Mouse (Mus musculus): ENCODE data around the gene D1Ertd622e.

Gene D1Ertd622e

GRCm38 (mm10) chr1:97661406-97662241 lies at the start of gene D1Ertd622e:
Gene D1Ertd622e, minus strand, starts transcription at chr1:97662074.
- peak; percentile 75 to 78 for DNase-seq (ENCODE audit: low spot score in 2 of 2)

GRCm38 (mm10) chr1:97710520-97710919 lies 48.6 kb upstream of the D1Ertd622e start:
- no peak for DNase-seq (ENCODE audit: low spot score in 2 of 2)

- DNase-seq (ENCODE audit: low spot score in 2 of 2) = no peak
Observed at GRCm38 (mm10) chr1:97705389-97705788, 43.5 kb upstream of the D1Ertd622e start.

GRCm38 (mm10) chr1:97704646-97705045 lies 42.8 kb upstream of the D1Ertd622e start:
- no peak for DNase-seq (ENCODE audit: low spot score in 2 of 2)

GRCm38 (mm10) chr1:97698956-97699570 lies 37.2 kb upstream of the D1Ertd622e start:
- DNase-seq (ENCODE audit: low spot score in 2 of 2) = no peak

DNA sequence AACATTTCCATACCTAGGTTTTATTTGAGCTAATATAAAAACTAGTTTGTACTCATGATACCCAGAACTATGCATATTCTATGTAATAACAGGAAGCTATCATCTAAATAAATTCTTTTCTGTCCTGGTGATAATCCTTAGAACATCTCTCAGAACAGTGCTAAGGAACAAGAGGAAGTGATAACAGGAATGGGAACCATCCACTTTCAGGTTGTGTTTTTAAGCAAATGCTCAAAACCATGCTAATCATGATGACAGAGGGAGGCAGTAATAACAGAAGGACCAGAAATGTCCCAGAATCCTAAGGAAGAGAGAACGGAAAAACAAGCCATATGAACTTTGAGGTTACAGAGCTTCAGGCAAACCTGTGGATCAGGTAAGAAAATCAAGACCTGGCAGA lies 35.4 kb upstream of the D1Ertd622e start:
- no peak for DNase-seq (ENCODE audit: low spot score in 2 of 2)

GRCm38 (mm10) chr1:97693825-97694224 lies 32.0 kb upstream of the D1Ertd622e start:
- no peak for DNase-seq (ENCODE audit: low spot score in 2 of 2)

DNA sequence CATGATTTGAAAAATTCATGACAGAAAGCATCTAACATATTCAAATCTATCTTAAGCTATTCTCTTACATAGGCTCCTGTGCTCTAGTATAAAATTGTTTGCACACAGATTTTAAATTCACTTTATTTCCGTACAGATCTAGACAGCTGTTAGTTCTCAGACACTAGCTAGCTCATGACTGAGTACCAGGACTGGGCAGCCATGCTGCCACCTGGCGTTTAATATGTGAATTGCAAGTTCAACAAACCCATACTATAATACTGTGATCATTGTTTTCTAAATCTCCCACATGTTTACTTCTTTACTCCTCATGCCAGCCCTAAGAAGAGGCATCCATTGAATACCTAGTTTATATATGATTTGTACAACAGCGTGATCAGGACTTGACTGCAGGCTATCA lies 26.9 kb upstream of the D1Ertd622e start:
- DNase-seq (ENCODE audit: low spot score in 2 of 2) = peak in 1 of 2 experiments; percentile 26

- no peak for DNase-seq (ENCODE audit: low spot score in 2 of 2)
Observed at GRCm38 (mm10) chr1:97676526-97677177, 14.8 kb upstream of the D1Ertd622e start.

DNA sequence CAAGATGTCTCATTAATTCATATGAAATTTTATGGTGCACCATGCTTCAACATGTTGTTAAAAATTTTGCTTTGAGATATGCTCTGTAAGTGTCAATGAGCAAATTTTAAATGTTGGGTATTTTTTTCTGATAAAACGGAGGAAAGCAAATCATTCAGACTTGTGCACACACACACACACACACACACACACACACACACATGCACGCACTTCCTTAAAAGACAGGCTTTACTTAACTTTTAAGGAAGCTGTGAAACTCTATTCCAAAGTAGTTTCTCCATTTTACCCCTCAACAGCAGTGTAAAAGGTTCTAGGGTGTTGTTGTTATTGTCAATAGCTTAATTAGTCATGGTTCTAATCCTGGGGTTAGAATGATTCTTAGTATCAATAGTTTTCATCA lies 14.2 kb upstream of the D1Ertd622e start:
- DNase-seq (ENCODE audit: low spot score in 2 of 2) = no peak

DNA sequence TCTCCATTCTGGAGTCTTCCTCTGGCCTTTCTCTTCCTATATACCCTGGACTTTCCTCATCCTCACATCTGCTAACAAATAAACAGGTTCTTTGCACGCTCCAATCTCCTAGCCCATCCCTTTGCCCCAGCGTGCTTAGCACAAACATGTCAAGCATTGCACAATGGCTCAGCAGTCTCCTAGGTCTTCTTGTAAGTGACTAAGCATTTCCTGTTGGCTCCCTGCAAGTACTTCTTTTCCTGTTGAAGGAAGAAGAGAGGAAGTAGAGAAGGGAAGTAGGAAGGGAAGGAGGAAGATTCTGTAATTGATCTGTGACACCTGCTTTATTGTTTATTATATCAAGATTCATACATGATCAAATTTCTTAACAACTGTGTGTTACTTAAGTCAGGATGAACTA lies 11.0 kb upstream of the D1Ertd622e start:
- DNase-seq (ENCODE audit: low spot score in 2 of 2) = peak in 1 of 2 experiments; percentile 28

DNA sequence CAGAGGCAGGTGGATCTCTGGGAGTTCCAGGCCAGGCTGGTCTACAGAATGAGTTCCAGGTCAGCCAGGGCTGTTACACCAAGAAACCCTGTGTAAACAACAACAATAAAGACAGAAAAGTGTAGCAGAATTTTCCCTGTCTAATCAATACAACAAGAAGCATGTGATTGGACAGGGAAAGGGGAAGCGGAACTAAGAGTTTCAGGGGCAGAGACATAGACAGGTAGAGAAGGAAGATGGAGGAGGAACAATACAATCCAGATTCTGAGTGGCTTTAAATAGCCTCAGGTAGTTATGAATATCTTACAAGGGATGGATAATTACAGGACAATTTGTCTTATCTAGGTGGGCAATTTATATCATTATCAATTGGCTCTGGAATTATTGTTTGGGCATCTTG lies 5.4 kb upstream of the D1Ertd622e start:
- no peak for DNase-seq (ENCODE audit: low spot score in 2 of 2)

DNA sequence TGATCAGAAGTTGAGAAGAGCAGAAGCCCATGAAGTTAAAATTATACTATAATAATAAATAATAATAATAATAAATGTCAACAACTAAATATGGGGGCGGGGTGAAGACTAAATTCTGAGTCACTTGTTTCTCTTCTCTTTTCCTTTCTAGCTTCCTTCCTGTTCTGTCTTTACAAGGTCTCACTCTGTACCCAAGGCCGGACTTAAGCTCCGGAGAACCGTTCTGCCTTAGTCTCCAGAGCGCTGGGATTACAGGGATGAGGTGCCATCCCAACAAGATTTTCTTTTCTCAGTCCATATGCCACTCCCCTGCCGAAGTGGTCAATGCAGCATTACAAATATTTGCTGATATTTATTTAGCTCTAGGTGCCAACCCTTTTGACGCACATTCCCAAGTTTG lies 450 bp upstream of the D1Ertd622e start:
- DNase-seq (ENCODE audit: low spot score in 2 of 2) = no peak

DNA sequence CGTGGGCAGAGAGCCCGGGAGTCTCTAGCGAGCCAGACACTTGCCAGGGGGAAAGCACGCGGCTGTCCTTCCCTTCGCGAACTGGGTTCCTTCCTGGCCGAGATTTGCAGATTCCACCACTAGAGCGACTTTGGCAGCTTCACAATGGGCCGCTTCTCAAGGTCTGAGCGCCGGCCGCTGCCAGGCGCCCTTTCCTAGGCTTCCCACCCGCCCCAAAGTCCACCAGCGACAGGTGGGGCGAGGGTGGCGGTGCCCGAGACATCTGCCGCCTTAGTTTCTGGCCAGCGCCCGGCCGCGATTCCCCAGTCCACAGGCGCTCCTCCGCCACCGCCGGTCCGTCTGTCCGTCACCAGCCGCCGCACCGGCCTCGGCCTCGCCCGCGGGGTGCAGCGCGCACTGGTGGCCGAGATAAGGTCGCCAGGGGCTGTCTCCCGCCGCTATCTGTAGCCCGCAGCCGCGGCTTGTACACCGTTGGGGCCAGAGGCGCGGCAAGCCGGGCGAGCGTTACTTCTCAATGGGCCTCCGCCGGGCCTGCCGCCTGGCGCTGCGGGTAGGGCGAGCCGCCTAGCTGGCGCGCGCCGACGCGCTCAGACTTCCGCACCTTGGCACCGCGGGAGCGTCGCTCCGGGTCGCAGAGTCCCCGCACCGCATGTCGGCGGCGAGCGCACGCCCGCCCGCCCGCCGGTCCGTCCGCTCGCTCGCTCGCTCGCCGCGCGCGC lies 1.0 kb downstream of the D1Ertd622e start:
- peak; percentile 59 to 64 for DNase-seq (ENCODE audit: low spot score in 2 of 2)

- DNase-seq (ENCODE audit: low spot score in 2 of 2) = peak; percentile 12 to 29
Observed at GRCm38 (mm10) chr1:97659405-97659804, 2.5 kb downstream of the D1Ertd622e start.

GRCm38 (mm10) chr1:97657786-97658185 lies 4.1 kb downstream of the D1Ertd622e start:
- DNase-seq (ENCODE audit: low spot score in 2 of 2) = no peak

DNA sequence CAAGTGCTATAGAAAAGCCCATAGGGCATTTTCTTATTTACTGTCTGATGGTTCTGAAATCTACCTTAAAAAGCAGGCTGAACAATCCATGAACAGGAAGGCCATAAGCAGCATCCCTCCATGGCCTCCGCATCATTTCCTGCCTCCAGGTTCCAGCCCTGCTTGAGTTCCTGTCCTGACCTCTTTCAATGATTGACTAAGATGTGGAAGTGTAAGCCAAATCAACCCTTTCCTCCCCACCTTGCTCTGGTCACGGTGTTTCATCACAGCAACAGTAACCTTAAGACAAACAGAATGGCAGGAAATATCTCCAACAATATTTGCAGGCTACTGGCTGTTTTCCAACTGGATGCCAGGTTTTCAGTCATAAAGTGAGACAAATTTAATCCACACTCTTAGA lies 4.7 kb downstream of the D1Ertd622e start:
- no peak for DNase-seq (ENCODE audit: low spot score in 2 of 2)

- no peak for DNase-seq (ENCODE audit: low spot score in 2 of 2)
Observed at GRCm38 (mm10) chr1:97654397-97654975, 7.4 kb downstream of the D1Ertd622e start.

- no peak for DNase-seq (ENCODE audit: low spot score in 2 of 2)
Observed at GRCm38 (mm10) chr1:97650553-97651123, 11.2 kb downstream of the D1Ertd622e start.

DNA sequence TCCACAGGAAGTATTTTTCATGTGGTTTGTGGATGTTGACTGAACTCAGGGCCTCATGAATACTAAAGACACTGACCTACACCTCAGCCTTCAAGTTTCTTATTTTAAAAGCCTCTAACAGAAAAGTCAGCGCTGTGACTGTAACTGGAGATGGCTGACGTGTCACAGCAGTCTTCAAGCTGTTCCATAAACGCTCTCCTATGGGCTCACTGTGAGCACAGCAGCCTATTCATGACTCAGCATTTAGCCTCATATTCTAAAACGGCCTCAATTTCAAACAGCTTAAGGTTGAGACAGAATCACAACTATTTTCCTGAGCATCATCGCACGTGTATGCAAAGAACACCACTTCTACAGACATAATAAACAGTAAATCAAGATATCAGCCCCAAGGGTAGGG lies 11.8 kb downstream of the D1Ertd622e start:
- DNase-seq (ENCODE audit: low spot score in 2 of 2) = no peak

DNA sequence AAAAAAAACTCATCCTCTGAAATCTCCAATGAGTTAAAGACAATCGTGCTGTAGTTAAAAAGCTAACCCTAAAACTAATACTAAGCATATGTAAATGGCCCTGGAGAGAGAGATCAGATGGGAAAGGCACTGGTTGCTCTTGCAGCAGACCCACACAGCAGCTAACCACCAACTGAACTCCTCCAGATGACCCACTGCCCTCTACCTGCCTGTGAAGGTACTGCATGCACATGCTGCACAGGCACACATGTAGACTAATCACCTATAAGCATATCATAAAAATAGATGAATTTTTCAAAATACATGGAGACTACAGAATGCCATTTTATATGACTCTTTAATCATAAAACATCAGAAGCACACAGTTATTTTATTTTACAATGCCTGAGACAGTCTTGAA lies 14.8 kb downstream of the D1Ertd622e start:
- no peak for DNase-seq (ENCODE audit: low spot score in 2 of 2)
